Mouse (Mus musculus) thymus, adult 2 months (tissue): ENCODE data around the gene Mobp. TPM values are rescaled to one million over a fixed set of nuclear protein-coding genes. Genes with fewer than 3 reads are reported as not detected.

Experiments
- DNase-seq: peaks from one replicate; pipeline ENCODE4 v3.0.0; 2021
- H3K27ac ChIP-seq: fragments of 200-500 bp; 2 replicates; pipeline ENCODE4 v1.5.1; 2012; ENCODE audit warnings: low read length, control low read depth; ENCODE audit not compliant: control insufficient read depth, insufficient read depth
- H3K27me3 ChIP-seq: fragments of 200-500 bp; 2 replicates; pipeline ENCODE4 v1.6.1; 2012; ENCODE audit warnings: mild to moderate bottlenecking, low read length, moderate library complexity, mixed read lengths; ENCODE audit not compliant: control insufficient read depth, insufficient read depth
- H3K36me3 ChIP-seq: fragments of 200-500 bp; 2 replicates; pipeline ENCODE4 v1.6.1; 2012; ENCODE audit warnings: mild to moderate bottlenecking, low read length, moderate library complexity; ENCODE audit not compliant: control insufficient read depth, insufficient read depth
- H3K4me1 ChIP-seq: fragments of 200-500 bp; replicated peaks from 2 replicates; pipeline ENCODE4 v1.6.1; 2012; ENCODE audit warnings: low read length; ENCODE audit not compliant: control insufficient read depth, insufficient read depth
- H3K4me3 ChIP-seq: fragments of 200-500 bp; 2 replicates; pipeline ENCODE4 v1.5.1; 2012; ENCODE audit warnings: mild to moderate bottlenecking, low read length, control low read depth, moderate library complexity; ENCODE audit not compliant: control insufficient read depth, insufficient read depth
- CTCF ChIP-seq: fragments of 200-500 bp; IDR thresholded peaks from 2 replicates; pipeline ENCODE4 v1.5.1; 2012; ENCODE audit warnings: mild to moderate bottlenecking, control low read depth, low read length, moderate library complexity, borderline replicate concordance; ENCODE audit not compliant: control insufficient read depth, poor library complexity, insufficient read depth; ENCODE audit errors: extremely low read depth
- POLR2A ChIP-seq: fragments of 200-500 bp; IDR thresholded peaks from 2 replicates; pipeline ENCODE4 v1.6.1; 2012; ENCODE audit warnings: mild to moderate bottlenecking, low read length, control low read depth, moderate library complexity; ENCODE audit not compliant: control insufficient read depth, poor library complexity, insufficient read depth; ENCODE audit errors: extremely low read depth
- WGBS: fragments of 180-500 bp; shearing (Covaris S2); methylation state at CpG from one replicate; pipeline ENCODE4 v1.1.7; 2018; 5-methylcytosine and 5-hydroxymethylcytosine counted together
- polyA plus RNA-seq: library from polyadenylated mRNA; depleted of rRNA; stranded (reverse); fragments of >200 nt; gene quantifications from 2 replicates; pipeline ENCODE4 v1.2.3, GENCODE M21; 2012

Gene Mobp
- polyA plus RNA-seq, 1 experiment: not detected

DNA sequence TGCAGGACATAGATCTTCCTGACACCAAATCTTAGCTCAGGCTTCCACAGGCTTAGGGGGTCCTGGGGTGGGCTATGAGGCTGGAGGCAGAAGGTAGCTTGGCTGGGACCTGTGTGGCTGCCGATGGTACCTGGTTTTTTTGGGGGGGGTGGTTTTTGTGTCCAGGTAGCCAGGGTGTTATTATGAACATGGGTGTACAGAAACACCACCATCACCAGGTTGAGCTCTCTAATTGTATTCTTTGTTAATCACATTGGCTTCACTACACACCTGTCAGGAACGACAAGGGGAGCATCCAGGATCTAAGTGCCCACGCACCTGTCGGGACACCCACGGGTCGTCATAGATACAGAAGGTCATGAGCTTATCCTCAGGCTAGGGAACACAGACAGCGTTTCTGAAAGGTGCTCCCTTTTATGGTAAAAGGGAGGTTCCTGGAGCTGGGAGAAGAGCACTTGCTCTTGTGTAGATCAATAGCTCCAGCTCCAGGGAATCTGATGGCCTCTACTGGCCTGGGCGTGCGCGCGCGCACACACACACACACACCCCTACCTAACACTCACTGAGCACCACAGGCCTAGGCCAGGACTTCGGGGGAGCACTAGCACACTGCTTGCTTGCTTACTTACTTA, 14.9 kb upstream of the Mobp start:
- TF ChIP-seq CTCF: no peak
- TF ChIP-seq POLR2A: no peak
- Histone ChIP-seq H3K27me3 (no peaks in the 10 kb centered on the region), H3K36me3 (peaks cover 29% of the 10 kb centered on the region), H3K4me1 (no peaks in the 10 kb centered on the region), H3K27ac (no peak overlapping the region), H3K4me3 (no peak overlapping the region)
- DNase-seq: no peak
- 89% methylated on average over 13 of the region's 13 CpGs for WGBS

DNA sequence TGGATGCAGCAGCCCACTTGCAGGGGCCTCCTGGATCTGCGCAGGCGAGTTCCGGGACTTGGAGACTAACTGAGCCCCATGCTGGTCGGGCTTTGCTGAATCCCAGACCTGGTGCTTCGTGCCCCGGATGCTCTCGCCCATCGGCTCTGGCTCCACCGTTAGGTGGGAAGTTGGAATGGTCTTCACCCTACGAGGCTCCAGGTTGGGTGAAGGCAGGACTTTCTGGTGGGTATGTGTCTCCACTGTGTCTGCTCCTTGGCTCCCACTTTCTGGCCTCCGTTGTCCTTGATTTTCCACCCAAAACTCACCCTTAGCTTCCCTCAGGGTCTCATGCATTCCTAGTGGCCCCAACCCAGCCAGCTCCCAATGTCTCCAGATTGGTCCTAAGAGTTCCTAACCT, 14.1 kb upstream of the Mobp start:
- TF ChIP-seq POLR2A (no peak), CTCF (no peak)
- WGBS: 97% methylated on average over 11 of the region's 11 CpGs
- Histone ChIP-seq H3K4me1 (no peaks in the 10 kb centered on the region), H3K4me3 (no peak overlapping the region), H3K27ac (no peak overlapping the region), H3K27me3 (no peaks in the 10 kb centered on the region), H3K36me3 (peaks cover 23% of the 10 kb centered on the region)
- DNase-seq: no peak

DNA sequence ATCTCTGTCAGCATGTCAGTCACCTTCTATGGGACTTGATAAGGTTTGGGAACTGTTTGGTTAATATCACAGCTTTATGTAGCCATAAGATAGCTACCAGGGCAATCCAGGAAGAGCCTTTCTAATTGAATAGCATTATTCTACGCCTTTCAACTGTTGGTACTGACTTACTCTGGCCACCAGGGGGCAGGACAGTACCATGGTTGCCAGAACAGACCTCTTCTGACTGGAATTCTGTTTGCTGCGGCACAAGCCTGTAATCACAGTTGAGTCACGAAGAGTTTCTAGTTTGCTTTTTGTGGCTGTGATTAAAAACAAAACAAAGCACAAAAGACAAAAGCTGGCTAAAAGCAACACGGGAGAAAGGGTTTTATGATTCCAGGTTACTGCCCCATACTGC, 8.9 kb upstream of the Mobp start:
- WGBS: 11% methylated on average over 4 of the region's 4 CpGs
- no peaks in the 10 kb centered on the region for H3K36me3 ChIP-seq
- no peak for TF ChIP-seq POLR2A

DNA sequence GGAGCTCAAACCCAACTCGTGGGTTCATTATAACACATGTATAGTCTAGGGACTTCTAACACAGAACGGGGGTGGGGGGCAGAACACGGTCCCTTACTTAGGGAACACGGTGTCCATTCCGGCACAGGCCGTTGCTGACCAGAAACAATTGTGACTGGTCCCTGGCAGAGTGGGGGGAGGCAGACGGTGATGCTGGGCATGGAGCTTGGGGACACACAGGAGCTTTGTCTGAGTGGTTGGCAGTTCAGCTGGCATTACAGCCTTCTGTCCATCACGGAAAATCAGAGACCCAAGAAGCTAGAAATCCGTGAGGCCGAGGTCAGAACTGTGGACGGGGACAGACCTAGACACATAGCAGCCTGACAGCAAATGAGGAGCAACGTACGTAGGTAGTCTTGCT, 5.0 kb upstream of the Mobp start:
- H3K4me1 ChIP-seq: no peaks in the 10 kb centered on the region
- TF ChIP-seq POLR2A (no peak), CTCF (no peak)
- WGBS: 90% methylated on average over 13 of the region's 13 CpGs
- no peaks in the 10 kb centered on the region for H3K36me3 ChIP-seq
- DNase-seq: no peak
- H3K4me3 ChIP-seq: no peak overlapping the region
- no peaks in the 10 kb centered on the region for H3K27me3 ChIP-seq
- no peak overlapping the region for H3K27ac ChIP-seq

More for the DNA sequence above, 8.9 kb upstream of the Mobp start:
- Histone ChIP-seq H3K27ac (no peak overlapping the region), H3K4me1 (no peaks in the 10 kb centered on the region), H3K4me3 (no peak overlapping the region), H3K27me3 (no peaks in the 10 kb centered on the region)
- DNase-seq: peak; percentile 72

DNA sequence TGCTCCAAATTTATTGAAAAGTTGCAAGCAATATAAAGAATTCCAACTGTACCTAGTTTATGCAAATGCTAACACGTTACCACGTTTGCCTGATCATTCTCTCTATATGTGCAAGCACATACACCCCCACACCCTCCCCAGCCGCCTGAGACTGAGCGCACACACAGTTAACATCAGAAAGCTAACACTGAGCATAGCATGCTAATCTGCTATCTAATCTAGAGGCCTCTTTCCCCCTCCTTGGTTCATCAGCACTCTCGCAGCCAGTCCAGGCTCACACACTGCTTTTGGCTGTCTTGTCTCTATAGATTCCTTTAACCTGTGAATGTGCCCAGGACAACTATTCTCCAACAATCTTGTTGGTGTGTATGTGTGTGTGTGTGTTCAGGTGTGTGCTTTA, 1.6 kb downstream of the Mobp start:
- WGBS: 80% methylated on average over 5 of the region's 5 CpGs
- H3K4me3 ChIP-seq: no peak overlapping the region
- DNase-seq: no peak
- H3K27ac ChIP-seq: no peak overlapping the region
- no peaks in the 10 kb centered on the region for H3K4me1 ChIP-seq
- H3K27me3 ChIP-seq: no peaks in the 10 kb centered on the region
- H3K36me3 ChIP-seq: no peaks in the 10 kb centered on the region
- TF ChIP-seq CTCF (no peak), POLR2A (no peak)

DNA sequence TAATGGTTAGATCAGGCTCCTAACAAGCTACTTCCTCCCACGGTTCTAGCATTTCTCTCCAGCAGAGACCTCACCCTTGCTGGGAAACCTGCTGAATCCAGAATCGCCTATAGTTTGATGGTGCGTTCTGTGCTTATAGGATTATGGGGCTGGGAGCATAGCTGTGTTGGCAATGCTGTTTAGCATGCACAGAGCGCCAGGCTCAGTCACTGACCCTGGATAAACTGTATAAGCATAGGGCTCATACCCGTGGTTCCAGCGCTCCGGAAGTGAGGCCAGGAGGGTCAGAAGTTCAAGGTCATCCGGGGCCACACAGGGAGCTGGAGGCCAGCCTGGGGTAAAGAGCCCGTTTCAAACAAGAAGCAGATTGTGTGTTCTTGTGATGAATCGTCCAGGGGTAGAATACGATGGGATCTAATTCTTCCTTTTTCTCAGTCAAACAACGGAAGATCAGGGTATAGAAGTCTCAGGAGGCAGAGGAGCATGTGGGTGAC, 2.4 kb downstream of the Mobp start:
- H3K36me3 ChIP-seq: no peaks in the 10 kb centered on the region
- WGBS: 83% methylated on average over 12 of the region's 12 CpGs

DNA sequence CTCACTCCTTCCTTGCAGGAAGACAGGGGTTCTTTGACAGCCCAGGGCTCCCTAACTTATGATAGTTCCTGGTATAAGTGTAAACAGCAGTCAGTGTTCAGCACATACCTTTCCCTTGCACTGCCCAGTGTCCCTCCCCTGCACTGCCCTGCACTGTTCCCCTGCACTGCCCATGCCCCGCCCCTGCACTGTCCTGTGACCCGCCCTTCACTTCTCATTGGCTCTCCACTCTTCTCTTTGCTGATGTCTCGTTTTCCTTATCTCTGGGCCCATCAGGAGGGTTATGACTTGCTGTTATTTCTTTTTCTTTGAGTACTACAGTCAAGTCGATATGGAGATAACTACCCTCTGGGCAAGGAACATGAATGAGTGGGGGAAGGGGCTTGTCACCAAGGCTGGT, 8.5 kb downstream of the Mobp start:
- H3K4me1 ChIP-seq: no peaks in the 10 kb centered on the region
- no peaks in the 10 kb centered on the region for H3K36me3 ChIP-seq
- no peaks in the 10 kb centered on the region for H3K27me3 ChIP-seq
- no peak overlapping the region for H3K4me3 ChIP-seq
- no peak for DNase-seq
- H3K27ac ChIP-seq: no peak overlapping the region
- WGBS: 34% methylated on average over 4 of the region's 4 CpGs
- TF ChIP-seq CTCF (no peak), POLR2A (no peak)

More for the DNA sequence above, 2.4 kb downstream of the Mobp start:
- TF ChIP-seq POLR2A (no peak), CTCF (no peak)
- Histone ChIP-seq H3K27ac (no peak overlapping the region), H3K4me1 (no peaks in the 10 kb centered on the region), H3K27me3 (no peaks in the 10 kb centered on the region), H3K4me3 (no peak overlapping the region)
- no peak for DNase-seq
